Mouse (Mus musculus) brain, embryonic 18.5 days (tissue): ENCODE data around the gene Btbd1.

ENCODE experiments used
- DNase-seq: peaks from one replicate; pipeline ENCODE4 v3.0.0-alpha.2; 2012; ENCODE audit warnings: low read depth, low spot score

Btbd1 gene

GRCm38 (mm10) chr7:81789095-81789757 is 40.0 kb downstream of the Btbd1 start, which contains the start of gene 3110040N11Rik:
3110040N11Rik (minus strand) TSS chr7:81789478.
- peak; percentile 90 for DNase-seq

GRCm38 (mm10) chr7:81788536-81788935 is 40.7 kb downstream of the Btbd1 start:
- no peak for DNase-seq

- no peak for DNase-seq
Measured at GRCm38 (mm10) chr7:81777667-81778218, 51.5 kb downstream of the Btbd1 start.

GRCm38 (mm10) chr7:81775325-81775724 is 53.9 kb downstream of the Btbd1 start:
- DNase-seq: no peak

- DNase-seq: no peak
Measured at GRCm38 (mm10) chr7:81772786-81773539, 56.3 kb downstream of the Btbd1 start.

GRCm38 (mm10) chr7:81763110-81763845 is 66.0 kb downstream of the Btbd1 start:
- no peak for DNase-seq

GRCm38 (mm10) chr7:81762180-81763109 is 66.8 kb downstream of the Btbd1 start, which contains the start of gene Ramac:
Ramac (plus strand) TSS chr7:81762925.
- peak; percentile 83 for DNase-seq

- DNase-seq: no peak
Measured at GRCm38 (mm10) chr7:81747956-81748355, 81.3 kb downstream of the Btbd1 start.

- no peak for DNase-seq
Measured at GRCm38 (mm10) chr7:81744145-81744544, 85.1 kb downstream of the Btbd1 start.
